Mouse (Mus musculus) kidney, postnatal 10 days (tissue): ENCODE data around the gene Trpm8.

Experiments used
- DNase-seq: peaks from one replicate; pipeline ENCODE4 v3.0.0; 2021; ENCODE audit warnings: mixed read lengths

The Trpm8 gene

DNA sequence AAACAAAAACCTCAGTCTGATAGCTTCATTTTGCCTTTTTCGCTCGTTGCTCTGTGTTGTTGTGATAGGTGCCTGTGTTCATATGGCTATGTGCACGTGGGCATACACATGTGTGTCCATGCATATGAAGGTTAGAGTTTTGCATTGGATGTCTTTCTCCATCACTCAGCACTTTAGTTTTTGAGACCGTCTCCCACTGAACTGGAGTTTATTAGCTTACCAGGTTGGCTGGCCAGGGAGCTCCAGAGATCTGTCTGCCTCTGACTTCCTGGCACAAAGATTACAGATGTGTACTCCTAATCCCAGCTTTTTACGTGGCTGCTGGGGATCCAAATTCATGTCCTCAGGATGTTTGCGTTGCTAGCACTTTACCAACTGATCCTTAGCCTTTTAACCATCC is 26.3 kb downstream of the Trpm8 start:
- no peak for DNase-seq

DNA sequence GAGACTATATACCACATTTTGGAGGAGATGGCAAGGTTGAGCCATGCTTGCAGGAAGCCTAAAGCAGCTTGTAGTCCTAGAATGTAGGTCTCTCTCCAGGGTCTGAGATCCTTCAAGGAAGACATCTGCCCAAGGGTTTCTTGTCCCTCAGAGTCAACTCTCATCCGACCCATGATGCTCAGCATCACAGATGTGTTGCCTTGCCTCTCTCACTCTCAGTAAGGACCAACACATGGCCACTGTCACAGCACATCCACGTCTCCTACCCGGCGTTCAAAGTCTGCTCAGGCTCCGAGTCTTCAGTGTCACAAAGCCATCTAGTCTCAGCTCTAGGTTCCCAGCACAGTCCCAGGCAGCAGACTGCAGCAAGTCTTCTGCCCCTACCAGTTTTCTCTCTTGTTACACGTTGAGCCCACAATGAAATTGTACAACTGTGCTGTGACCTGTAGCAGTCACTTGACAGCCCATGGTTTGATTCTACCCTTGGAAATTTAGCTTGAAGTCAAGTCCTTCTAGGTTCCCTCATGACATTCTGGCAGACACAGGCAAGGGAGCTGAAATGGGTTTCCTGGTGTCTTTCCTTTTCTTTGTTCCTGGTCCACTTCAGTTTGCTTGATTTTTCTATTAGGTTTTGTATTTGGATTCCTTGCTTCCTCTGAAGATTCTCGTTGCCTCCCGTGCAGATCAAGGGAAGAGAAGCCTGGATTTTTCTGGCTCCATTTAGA is 27.0 kb downstream of the Trpm8 start:
- peak; percentile 12 for DNase-seq

DNA sequence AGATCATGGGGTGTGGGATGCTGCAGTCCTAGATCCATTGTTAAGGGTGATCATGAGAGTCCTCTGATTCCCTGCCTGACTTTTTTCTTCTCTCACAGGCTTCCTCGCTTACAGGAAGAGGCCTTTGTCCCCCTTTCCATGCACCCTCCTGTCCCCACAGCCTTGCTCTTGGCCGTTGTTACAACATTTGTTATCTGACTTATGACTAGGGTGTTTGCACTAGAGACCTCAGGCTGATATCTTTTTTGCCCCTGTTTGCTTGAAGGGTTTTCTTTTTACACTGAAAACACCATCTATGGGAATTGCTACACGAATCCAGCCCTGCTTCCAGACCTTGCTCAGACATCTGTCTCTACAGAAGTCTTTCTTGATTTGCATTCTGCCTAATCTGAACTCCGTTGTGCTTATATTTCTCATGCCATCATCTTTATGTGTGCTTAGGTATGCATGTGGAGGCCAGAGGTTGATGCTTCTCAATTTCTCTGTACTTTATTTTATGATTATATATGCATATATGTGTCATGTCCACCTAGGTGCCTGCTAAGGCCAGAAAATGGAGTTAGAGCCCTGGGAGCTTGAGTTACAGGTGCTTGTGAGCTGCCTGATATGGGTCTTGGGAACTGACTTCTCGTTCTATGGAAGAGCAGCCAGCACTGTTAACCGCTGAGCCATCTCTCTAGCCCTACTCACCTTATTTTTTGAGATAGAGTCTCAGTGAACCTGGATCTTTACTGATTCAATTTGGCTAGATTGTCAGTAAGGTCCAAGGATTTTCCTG is 27.7 kb downstream of the Trpm8 start:
- DNase-seq: no peak

DNA sequence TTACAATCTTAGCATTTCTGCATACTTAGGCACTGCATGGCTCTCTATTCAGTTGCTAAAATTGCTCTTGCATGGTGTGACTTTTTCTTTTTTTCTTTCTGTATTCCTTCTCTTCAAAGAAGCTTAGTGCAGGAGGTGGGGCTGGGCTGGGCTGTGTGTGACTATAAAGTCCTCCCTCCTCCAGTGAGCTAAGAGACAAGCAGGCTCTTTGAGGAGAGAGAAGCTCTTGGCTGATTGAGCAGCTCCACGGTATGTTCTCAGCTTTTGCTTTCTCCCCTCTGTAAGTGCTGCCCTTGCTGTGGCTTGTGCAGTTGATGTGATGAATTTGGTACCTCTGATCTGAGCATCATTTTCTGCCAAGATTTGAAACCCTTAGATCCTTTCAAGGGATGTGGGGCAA is 29.1 kb downstream of the Trpm8 start:
- DNase-seq: no peak

DNA sequence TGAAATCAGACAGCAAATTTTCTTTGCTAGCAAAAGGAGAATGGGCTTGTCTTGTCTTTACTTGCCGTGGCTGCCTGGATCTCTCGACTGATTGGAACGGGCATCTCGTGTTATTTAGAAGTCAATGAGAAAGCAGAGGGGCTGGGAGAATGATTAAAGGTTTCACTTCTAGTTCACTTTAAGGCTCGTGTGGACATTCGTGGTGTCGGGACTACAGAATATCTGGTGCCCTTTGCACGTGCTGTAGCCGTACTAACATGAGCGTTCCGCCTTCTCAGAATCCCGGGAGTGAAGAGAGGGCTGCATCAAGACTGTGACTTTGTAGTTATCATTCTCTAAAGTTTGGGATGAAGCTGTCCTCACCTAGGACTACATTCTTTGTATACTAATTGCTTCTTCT is 29.7 kb downstream of the Trpm8 start:
- DNase-seq: no peak

DNA sequence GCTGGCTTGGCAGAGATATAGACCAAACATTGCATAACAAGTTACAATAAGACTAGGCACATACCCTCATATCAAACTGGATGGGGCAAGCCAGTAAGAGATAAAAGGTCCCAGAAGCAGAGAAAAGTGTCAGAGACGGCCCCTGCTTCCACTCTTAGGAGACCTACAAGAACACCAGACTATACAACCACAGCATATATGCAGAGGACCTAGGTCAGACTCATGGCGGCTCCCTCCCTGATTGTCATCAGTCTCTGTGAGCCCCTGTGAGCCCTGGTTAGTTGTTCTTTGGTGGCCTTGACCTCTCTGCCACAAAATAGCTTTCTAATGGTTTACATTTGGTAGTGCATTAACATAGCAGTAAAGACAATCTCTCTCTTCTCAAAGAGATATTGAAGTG is 31.6 kb downstream of the Trpm8 start:
- no peak for DNase-seq

DNA sequence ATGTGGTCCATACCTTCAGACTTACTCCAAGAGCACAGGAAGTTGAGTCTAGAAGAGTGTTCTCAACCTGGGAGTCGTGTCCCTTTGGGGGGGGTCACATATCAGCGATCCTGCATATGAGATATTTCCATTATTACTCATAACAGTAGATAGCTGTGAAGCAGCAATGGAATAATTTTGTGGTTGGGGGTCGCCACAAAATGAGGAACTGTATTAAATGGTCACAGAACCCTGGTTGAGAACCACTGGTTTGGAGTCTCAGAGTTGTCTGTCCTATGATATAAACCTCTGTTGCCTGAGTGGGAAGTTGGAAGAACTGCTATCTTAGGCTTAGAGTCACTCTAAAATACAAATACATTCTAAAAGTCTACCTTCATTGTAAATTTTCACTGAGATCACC is 32.4 kb downstream of the Trpm8 start:
- no peak for DNase-seq

DNA sequence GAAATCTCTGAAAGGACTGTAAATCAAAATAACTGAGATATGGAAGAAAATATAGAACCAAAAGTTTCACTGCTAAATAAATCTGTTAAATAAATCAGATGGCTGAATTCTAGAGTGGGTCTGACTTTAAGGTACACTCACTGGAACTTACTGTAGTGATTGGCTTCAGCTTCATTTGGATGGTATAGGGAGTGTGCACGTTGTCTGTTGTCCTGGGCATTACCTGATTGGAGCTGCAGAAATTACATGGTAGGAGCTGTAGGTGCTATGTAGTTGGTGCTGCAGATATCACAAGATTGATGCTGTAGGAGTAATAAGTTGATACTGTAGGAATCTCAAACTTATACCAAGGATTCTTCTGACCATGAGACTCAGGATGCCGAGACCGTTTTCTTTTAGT is 32.9 kb downstream of the Trpm8 start:
- DNase-seq: no peak

DNA sequence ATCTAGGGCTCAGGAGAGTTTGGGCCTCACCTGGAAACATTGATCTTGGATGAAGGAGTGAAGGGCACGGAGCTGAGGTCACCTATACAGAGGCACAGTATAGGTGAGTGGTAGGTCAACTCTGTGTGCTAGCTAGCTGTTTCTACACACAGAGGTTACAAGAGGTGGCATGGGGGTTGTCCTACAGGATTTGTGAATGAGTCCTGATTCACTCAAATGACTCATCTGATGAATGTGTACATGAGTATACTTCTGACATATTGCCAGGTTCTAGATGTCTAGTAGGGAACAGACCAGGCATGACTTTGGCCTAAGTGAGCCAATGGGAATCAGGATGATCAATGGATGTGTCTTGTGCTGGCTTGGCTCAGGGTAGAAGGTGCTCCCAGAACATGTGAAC is 39.8 kb downstream of the Trpm8 start:
- DNase-seq: no peak

DNA sequence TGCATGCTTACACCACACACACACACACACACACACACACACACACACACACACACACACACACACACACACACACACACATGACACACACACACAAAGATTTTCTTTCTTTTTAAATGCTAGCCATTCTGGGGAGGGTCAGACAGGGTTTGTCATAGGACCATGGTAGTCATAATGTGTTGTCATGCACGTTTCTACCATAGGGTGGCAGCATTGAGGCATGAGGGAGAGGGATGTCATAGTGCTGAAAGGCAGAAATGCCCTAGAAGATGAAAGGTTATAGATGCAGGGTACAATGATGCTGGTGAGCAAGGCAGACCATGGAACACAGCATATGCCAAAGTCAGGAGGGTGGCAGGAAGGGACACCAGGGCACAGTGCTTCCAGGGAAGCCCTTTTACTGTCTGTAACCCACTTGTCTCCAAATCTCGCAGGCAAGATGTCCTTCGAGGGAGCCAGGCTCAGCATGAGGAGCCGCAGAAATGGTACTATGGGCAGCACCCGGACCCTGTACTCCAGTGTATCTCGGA is 41.1 kb downstream of the Trpm8 start:
- DNase-seq: peak; percentile 78

DNA sequence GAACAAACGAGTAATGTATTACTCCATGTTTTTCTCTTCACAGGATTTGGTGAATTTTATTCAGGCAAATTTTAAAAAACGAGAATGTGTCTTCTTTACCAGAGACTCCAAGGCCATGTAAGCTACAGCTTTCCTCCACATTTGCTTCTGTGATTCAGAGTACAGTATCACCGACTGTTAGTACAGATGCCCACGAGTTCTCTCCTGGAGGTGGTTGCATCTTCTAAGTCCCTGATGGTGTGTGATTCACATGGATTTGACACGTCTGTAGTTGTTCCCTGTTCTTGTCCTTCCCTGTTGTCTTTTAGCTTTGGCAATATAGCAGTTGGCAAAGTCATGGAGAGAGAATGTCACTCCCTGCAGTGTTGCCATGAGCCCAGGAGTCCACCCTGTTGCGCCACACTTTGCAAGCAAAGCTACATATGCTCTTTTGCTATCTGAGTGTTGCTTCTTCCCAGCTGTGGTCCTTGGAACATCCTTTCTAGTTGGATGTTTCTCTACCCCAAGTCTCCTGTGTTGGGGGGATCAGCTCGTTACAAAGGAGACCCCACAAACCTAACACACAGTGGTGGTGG is 43.4 kb downstream of the Trpm8 start:
- no peak for DNase-seq

DNA sequence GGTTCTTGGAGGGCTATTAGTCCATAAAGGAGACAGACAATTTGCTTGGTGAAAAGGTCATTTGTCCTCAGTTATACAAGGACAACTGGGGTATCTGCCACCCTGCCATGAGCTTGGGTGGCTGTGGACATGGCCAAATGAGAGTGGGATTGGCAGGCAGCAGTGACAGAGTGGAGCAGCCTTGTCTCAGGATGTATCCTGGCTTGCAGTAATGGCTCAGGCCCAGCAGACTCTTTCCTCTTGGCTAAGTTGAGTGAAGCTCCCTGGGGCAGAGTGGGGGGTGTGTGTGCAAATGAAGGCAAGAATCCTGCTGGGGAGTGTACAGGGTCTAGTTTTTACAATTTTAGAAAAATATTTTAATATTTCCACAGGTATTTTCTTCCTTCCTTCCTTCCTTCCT is 44.7 kb downstream of the Trpm8 start:
- no peak for DNase-seq

DNA sequence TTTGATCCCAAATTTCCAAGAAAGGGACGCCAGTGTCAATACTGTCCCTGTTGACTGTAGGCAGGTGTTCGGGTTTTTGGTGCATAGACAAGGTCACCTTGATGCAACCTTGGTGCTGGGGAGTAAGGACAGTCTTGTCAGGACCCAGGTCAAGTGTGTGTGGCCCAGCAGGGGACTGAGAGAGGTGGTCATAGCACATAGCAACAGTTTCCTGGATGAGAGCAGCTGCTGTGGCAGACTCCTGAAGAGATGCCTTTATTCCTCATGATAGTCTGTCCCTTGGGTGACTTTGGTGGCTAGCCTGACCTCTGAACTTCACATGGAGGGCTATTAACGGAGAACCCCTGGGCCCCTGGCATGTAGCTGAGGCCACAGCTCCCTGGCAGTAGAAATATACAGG is 45.6 kb downstream of the Trpm8 start:
- DNase-seq: no peak

DNA sequence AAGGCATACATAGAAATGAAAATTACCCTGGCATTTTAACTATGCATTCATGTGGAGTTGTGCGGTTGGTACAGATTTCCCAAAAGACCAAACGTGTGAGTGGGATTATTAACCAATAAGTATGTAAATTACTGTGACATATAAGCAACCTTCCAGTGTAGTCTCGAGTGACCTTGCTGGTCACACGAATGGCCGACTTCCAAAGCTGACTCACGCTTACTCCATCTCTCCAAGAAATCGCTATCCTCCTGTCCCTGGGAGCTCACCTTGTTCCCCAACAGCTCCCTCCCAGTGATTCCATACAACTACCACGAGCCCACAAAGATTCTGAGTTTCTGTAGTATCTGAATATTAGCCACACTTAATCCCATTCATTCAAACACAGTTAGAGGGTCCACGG is 62.0 kb downstream of the Trpm8 start:
- no peak for DNase-seq

DNA sequence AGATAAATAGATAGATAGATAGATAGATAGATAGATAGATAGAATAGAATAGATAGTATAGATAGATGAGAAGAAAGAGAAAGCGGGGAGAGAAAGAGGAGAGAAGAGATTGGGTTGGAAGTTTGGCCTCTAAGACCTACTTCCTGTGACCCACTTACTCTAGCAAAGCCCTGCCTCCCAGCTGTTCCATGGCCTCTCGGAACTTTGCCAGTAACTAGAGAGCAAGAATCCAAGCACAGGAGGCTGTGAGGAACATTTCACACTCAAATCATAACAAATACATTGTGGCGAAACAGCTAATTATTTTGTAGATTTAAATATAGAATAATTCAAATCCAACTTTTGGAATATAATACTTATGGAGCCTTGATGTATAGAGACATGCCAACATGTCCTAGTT is 65.2 kb downstream of the Trpm8 start:
- no peak for DNase-seq

DNA sequence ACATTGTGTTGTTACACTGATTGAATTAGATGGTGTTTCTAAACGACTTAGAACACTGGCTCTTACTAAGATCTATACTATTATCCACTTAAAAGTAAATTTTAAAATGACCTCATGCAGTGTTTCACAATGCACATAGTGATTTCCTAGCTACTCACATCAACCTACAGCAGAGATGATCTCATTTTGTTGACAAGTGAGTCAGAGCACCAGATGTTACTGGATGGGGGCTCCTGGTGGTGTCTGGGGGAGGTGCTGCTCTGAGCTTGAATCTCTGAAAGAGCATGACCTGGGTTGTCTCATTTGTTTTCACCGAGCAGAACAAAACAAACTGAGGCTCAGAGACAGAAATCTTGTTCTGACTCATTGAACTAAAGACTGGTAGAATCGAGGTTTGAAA is 68.1 kb downstream of the Trpm8 start:
- DNase-seq: no peak

DNA sequence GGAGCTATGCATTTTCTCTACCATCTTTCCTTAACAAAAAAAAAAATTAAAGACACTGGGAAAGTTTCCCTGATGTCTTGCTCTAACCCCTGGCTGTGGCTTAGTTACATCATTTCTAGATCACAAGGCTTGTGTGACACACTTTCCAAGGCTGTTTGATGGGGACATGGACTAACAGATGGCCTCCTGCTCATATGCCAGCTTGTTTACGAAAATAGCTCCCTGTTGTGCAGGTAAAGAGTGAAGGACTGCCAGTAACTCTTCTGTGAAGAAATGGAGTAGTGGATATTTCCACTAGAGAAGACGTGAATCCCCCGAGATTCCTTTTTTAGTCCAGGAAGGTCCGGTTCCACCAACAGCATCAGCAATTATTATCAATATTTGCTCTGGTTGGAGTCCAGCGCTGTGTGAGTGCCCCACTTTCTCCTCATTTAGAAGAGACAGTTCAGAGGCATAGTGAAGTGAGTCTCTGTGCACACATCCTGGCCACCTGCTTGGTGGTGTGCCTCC is 71.1 kb downstream of the Trpm8 start:
- DNase-seq: no peak

DNA sequence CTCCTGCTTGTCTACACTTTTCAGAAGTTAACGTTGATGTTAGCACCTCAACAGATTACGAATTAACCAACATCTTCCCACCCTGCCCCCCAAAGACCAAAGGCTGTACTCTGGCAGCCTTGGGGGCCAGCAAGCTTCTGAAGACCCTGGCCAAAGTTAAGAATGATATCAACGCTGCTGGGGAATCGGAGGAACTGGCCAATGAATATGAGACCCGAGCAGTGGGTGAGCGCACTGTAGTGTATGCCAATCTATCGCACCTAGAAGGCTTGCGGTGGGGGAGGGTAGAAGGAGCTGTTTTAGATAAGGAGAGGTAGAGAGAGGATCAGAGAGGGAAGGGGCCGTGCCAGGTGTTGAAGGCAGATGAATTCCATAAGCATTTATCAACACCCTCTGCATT is 73.3 kb downstream of the Trpm8 start:
- DNase-seq: no peak

DNA sequence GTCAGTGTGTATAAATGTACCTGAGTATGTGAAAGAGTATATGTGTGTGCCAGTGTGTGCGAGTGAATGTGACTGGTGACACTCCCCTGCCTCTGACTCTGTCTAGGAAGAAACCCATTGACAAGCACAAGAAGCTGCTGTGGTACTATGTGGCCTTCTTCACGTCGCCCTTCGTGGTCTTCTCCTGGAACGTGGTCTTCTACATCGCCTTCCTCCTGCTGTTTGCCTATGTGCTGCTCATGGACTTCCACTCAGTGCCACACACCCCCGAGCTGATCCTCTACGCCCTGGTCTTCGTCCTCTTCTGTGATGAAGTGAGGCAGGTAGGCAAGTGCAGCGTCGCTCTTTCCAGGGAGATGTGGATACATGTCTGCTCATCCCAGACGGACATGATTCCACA is 77.6 kb downstream of the Trpm8 start:
- DNase-seq: no peak

DNA sequence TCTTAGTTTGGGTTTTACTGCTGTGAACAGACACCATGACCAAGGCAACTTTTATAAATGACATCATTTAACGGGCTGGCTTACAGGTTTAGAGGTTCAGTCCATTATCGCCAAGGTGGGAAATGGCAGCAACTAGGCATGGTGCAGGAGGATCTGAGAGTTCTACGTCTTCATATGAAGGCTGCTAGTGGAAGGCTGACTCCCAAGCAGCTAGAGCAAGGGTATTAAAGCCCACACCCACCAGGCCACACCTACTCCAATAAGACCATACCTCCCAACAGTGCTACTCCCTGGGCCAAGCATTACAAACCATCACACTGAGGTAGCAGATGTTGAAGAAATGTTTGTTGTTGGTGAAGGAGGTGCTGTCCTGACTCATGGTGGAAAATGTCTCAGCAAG is 78.2 kb downstream of the Trpm8 start:
- no peak for DNase-seq

DNA sequence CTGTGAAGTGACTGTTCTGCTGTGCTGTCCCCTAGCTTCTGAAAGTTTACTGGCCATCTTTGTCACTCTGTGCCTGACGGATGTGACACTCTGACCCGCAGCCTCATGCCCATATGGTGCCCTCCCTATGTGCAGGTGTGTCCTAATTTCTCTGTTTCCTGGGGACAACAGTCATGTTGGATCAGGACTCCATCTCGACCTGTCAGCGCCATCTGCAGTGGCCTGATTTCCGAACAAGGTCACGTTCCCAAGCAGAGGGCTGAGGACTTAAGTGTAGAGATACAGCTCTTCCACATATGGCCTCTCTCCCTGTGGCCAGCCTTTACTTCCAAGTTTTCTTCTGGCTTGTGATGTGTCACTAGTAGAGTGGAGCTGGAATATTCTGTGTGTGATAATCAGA is 79.2 kb downstream of the Trpm8 start:
- DNase-seq: no peak

DNA sequence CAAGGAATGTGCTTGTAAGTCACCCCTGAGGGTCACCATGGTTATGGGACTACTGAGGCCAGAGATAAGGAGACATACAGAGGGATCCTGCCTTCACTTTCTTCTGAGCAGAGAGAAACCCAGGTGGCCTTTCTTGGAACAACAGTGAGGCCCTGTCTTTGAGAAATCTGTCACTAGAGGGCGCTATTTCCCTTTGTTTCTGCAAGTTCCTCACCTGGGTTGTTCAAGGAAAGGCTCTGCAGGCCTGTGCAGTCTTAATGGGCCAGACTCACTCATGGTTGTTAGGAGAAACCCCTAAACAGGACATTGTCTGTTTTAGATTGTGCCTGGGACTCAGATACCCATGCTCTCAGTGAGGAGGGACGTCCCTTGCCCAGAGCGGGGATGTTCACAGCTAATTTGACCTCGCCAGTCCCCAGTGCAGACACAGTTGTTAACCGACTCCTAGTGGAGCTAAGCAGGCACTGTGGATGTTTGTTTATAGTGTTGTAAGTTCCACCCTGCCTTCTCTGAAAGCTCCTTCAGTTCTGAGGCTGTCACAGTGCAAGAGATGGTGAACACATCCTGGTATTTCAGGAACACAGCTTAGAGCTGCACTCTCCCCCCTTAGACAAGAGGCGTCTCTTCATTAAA is 80.1 kb downstream of the Trpm8 start:
- DNase-seq: peak; percentile 78

DNA sequence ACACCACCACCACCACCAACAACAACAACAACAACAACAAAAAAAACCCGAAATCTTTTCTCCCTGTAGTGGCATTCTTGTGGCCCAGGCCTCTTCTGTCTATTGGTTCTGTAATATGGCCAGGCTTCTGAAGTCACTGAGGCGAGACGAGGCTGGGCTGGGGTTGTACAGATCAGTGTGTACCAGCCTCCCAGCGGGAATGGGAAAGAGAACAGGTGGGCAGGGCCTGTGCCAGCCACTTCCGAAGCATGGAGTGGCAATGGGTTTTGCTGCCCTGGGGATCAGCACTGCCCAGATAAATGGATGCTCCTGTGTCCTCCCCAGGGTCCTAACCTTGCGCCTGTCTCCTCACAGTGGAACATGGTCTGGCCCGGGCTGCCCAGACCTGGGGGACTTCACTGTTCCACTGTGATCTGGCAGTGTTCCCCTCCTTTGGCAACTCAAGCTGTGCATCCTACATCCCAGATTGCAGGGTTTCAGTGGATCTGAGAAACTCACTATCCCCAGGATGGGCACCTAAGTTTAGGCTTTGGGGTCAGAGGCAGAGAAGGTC is 80.7 kb downstream of the Trpm8 start:
- peak; percentile 62 for DNase-seq
